Mouse (Mus musculus) kidney, embryonic 16.5 days (tissue): ENCODE measurements around the gene Bbs4. TPM values are rescaled to one million over a fixed set of nuclear protein-coding genes. Genes with fewer than 3 reads are reported as not detected.
"Not testable (repeated sequence)": the region's sequence is repeated elsewhere in the genome, so short reads cannot be mapped to it uniquely, and the experiment has no call there.

Source experiments
- ATAC-seq: fragments of 200-750 bp; cut with Nextera tagmentation; 2 replicates; pipeline ENCODE4 v1.8.0; 2017; ENCODE audit warnings: moderate TSS enrichment; ENCODE audit not compliant: low FRiP score, low TSS enrichment
- H3K27ac ChIP-seq: fragments of 300-500 bp; sonication (generic); 2 replicates; pipeline ENCODE4 v1.5.1; 2014; ENCODE audit warnings: low read length
- H3K27me3 ChIP-seq: fragments of 300-500 bp; sonication (generic); 2 replicates; pipeline ENCODE4 v1.6.1; 2014; ENCODE audit warnings: low read length, control low read depth, mixed read lengths; ENCODE audit not compliant: insufficient read depth
- H3K36me3 ChIP-seq: fragments of 300-500 bp; sonication (generic); 2 replicates; pipeline ENCODE4 v1.6.1; 2014; ENCODE audit warnings: low read length, control low read depth, mixed read lengths; ENCODE audit not compliant: insufficient read depth
- H3K4me1 ChIP-seq: fragments of 300-500 bp; sonication (generic); 2 replicates; pipeline ENCODE4 v1.6.1; 2014; ENCODE audit warnings: low read length, control low read depth, mixed read lengths; ENCODE audit not compliant: insufficient read depth
- H3K4me2 ChIP-seq: fragments of 300-500 bp; sonication (generic); replicated peaks from 2 replicates; pipeline ENCODE4 v1.6.1; 2014; ENCODE audit warnings: low read depth, low read length
- H3K4me3 ChIP-seq: fragments of 300-500 bp; sonication (generic); 2 replicates; pipeline ENCODE4 v1.5.1; 2014; ENCODE audit warnings: mild to moderate bottlenecking, low read length
- H3K9ac ChIP-seq: fragments of 300-500 bp; sonication (generic); replicated peaks from 2 replicates; pipeline ENCODE4 v1.6.1; 2014; ENCODE audit warnings: low read length
- H3K9me3 ChIP-seq: fragments of 300-500 bp; sonication (generic); 2 replicates; pipeline ENCODE4 v1.6.1; 2016; ENCODE audit warnings: low read length, control low read depth
- WGBS: fragments of 180-500 bp; shearing (Covaris S2); extraction: QIAGEN DNeasy Blood & Tissue Kit; methylation state at CpG from one replicate; pipeline ENCODE4 v1.1.7; 2014; 5-methylcytosine and 5-hydroxymethylcytosine counted together
- polyA plus RNA-seq: library from polyadenylated mRNA; unstranded; fragments of >200 nt; fragmentation: Nextera tagmentation; extraction: Ambion mirVana; gene quantifications from 2 replicates; pipeline ENCODE4 v1.2.1, GENCODE M21; 2015

Gene Bbs4
- polyA plus RNA-seq: 16.4 and 20.3 TPM in 2 replicates

- Histone ChIP-seq H3K4me3 (peak within 1 kb of the TSS; percentile 80), H3K27ac (peak within 1 kb of the TSS; percentile 89), H3K36me3 (no peaks in the 10 kb centered on the region), H3K9ac (peak within 1 kb of the TSS; percentile 79), H3K27me3 (no peaks in the 10 kb centered on the region), H3K9me3 (no peaks in the 10 kb centered on the region), H3K4me1 (peaks cover 5% of the 10 kb centered on the region; the same call in 1 of the 2 replicates), H3K4me2 (peak within 1 kb of the TSS; percentile 75)
- peak; percentile 98 for ATAC-seq
- WGBS: 0% methylated on average over 24 of the region's 32 CpGs
Observed at GRCm38 (mm10) chr9:59353253-59353639, at the start of gene Bbs4. Gene Bbs4 (minus strand): TSS chr9:59353508.

GRCm38 (mm10) chr9:59389086-59389485 is 35.8 kb upstream of the Bbs4 start:
- ATAC-seq: no peak
- Histone ChIP-seq H3K27ac (no peak overlapping the region), H3K9me3 (no peaks in the 10 kb centered on the region), H3K4me2 (no peak overlapping the region), H3K4me1 (no peaks in the 10 kb centered on the region), H3K9ac (no peak overlapping the region), H3K4me3 (no peak overlapping the region), H3K36me3 (peaks cover 27% of the 10 kb centered on the region), H3K27me3 (no peaks in the 10 kb centered on the region)
- WGBS: 67% methylated on average over 4 of the region's 4 CpGs

- Histone ChIP-seq H3K9me3 (no peaks in the 10 kb centered on the region), H3K9ac (no peak overlapping the region), H3K4me2 (no peak overlapping the region), H3K36me3 (peaks cover 21% of the 10 kb centered on the region), H3K27me3 (no peaks in the 10 kb centered on the region), H3K27ac (no peak overlapping the region), H3K4me3 (no peak overlapping the region), H3K4me1 (no peaks in the 10 kb centered on the region)
- WGBS: 89% methylated on average over 1 of the region's 1 CpGs
- no peak for ATAC-seq
Observed at GRCm38 (mm10) chr9:59388311-59388710, 35.0 kb upstream of the Bbs4 start.

GRCm38 (mm10) chr9:59387461-59387860 is 34.2 kb upstream of the Bbs4 start:
- ATAC-seq: no peak
- Histone ChIP-seq H3K9me3 (no peaks in the 10 kb centered on the region), H3K36me3 (peaks cover 14% of the 10 kb centered on the region), H3K9ac (no peak overlapping the region), H3K27me3 (no peaks in the 10 kb centered on the region), H3K4me2 (no peak overlapping the region), H3K27ac (no peak overlapping the region), H3K4me3 (no peak overlapping the region), H3K4me1 (no peaks in the 10 kb centered on the region)
- WGBS: 77% methylated on average over 3 of the region's 3 CpGs

- ATAC-seq: no peak
- no peaks in the 10 kb centered on the region for H3K36me3 ChIP-seq
- no peak overlapping the region for H3K4me2 ChIP-seq
- WGBS: 92% methylated on average over 15 of the region's 15 CpGs
- peaks cover 5% of the 10 kb centered on the region; the same call in 1 of the 2 replicates for H3K9me3 ChIP-seq
- no peak overlapping the region for H3K9ac ChIP-seq
- no peak overlapping the region for H3K27ac ChIP-seq
- H3K4me1 ChIP-seq: no peaks in the 10 kb centered on the region
- no peaks in the 10 kb centered on the region for H3K27me3 ChIP-seq
- H3K4me3 ChIP-seq: no peak overlapping the region
Observed at GRCm38 (mm10) chr9:59375626-59376025, 22.3 kb upstream of the Bbs4 start.

- WGBS: 90% methylated on average over 9 of the region's 9 CpGs
- Histone ChIP-seq H3K9me3 (peaks cover 5% of the 10 kb centered on the region; the same call in 1 of the 2 replicates), H3K4me1 (no peaks in the 10 kb centered on the region), H3K27ac (no peak overlapping the region), H3K27me3 (no peaks in the 10 kb centered on the region), H3K36me3 (no peaks in the 10 kb centered on the region), H3K9ac (no peak overlapping the region), H3K4me3 (no peak overlapping the region), H3K4me2 (no peak overlapping the region)
- no peak for ATAC-seq
Observed at GRCm38 (mm10) chr9:59369646-59370045, 16.3 kb upstream of the Bbs4 start.

GRCm38 (mm10) chr9:59369220-59369619 is 15.9 kb upstream of the Bbs4 start:
- no peak overlapping the region for H3K9ac ChIP-seq
- no peak overlapping the region for H3K27ac ChIP-seq
- H3K9me3 ChIP-seq: peaks cover 5% of the 10 kb centered on the region; the same call in 1 of the 2 replicates
- 77% methylated on average over 5 of the region's 5 CpGs for WGBS
- ATAC-seq: no peak
- no peaks in the 10 kb centered on the region for H3K27me3 ChIP-seq
- H3K4me1 ChIP-seq: no peaks in the 10 kb centered on the region
- H3K4me2 ChIP-seq: no peak overlapping the region
- no peaks in the 10 kb centered on the region for H3K36me3 ChIP-seq
- H3K4me3 ChIP-seq: no peak overlapping the region

- no CpG with 5 or more reads among the region's 3 CpGs for WGBS
- not testable (repeated sequence) for H3K4me1 ChIP-seq, ATAC-seq
Observed at GRCm38 (mm10) chr9:59360487-59360886, 7.2 kb upstream of the Bbs4 start.

GRCm38 (mm10) chr9:59358041-59358440 is 4.7 kb upstream of the Bbs4 start:
- not testable (repeated sequence) for H3K4me1 ChIP-seq, ATAC-seq

More at GRCm38 (mm10) chr9:59360487-59360886, 7.2 kb upstream of the Bbs4 start:
- not testable (repeated sequence) for H3K36me3 ChIP-seq, H3K9me3 ChIP-seq, H3K27ac ChIP-seq, H3K9ac ChIP-seq, H3K4me3 ChIP-seq, H3K4me2 ChIP-seq, H3K27me3 ChIP-seq

GRCm38 (mm10) chr9:59352586-59353252 is 589 bp downstream of the Bbs4 start:
- H3K27me3 ChIP-seq: no peaks in the 10 kb centered on the region
- no peaks in the 10 kb centered on the region for H3K36me3 ChIP-seq
- peak overlapping the region; percentile 79 for H3K9ac ChIP-seq
- peak overlapping the region; percentile 80 for H3K4me3 ChIP-seq
- ATAC-seq: no peak
- H3K9me3 ChIP-seq: no peaks in the 10 kb centered on the region
- H3K4me2 ChIP-seq: peak overlapping the region; percentile 75
- WGBS: 10% methylated on average over 15 of the region's 15 CpGs
- peak overlapping the region; percentile 89 for H3K27ac ChIP-seq
- H3K4me1 ChIP-seq: peaks cover 5% of the 10 kb centered on the region; the same call in 1 of the 2 replicates

More at GRCm38 (mm10) chr9:59358041-59358440, 4.7 kb upstream of the Bbs4 start:
- not testable (repeated sequence) for H3K27ac ChIP-seq, H3K4me2 ChIP-seq, H3K27me3 ChIP-seq, H3K4me3 ChIP-seq, H3K9me3 ChIP-seq, H3K36me3 ChIP-seq, H3K9ac ChIP-seq
- 53% methylated on average over 1 of the region's 1 CpGs for WGBS
